Mouse (Mus musculus): ENCODE results near the gene Syt8. TPM values are rescaled to one million over a fixed set of nuclear protein-coding genes. Genes with fewer than 3 reads are reported as not detected.
"Not testable (repeated sequence)": the region's sequence is repeated elsewhere in the genome, so short reads cannot be mapped to it uniquely, and the experiment has no call there.

The Syt8 gene
- total RNA-seq (2022), result not detected

DNA sequence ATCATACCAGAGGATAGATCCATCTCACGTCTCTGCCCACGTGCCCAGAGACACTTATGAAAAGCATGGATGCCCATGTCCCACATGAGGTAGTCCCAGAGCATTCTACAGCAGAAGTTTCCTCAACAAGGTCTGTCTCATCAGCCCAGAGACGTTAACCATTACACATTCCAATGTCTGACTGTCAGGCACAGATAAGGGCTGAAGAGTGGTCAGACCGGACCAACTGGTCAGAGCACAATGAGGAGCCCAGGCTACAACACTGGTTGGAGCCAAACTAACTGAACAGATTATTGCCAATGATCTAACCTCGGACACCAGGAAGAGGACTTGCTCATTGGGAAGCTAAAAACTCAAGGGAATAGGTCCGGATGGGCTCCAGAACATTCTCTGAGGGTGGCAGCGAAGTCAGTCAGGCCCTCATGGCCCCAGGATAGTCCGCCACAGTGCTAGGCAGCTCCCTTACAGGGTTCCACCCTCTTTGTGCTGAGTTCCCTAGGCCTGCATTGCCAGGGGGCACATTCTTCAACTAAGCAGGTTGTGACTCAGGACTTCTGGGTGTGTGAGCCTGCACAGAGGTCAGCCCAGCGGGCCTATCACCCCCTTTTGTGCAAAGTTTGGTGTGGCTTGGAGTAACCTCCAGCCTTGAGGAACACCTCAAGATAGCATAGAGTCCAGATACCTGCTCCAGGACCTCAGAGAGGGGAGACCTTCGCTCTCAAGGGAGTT lies at the start of gene Syt8:
TSS of gene Syt8 (plus strand) at position 714 of the 729 bp plus-strand sequence.
- no peak for DNase-seq (ENCODE audit: low spot score in 2 of 2)

DNA sequence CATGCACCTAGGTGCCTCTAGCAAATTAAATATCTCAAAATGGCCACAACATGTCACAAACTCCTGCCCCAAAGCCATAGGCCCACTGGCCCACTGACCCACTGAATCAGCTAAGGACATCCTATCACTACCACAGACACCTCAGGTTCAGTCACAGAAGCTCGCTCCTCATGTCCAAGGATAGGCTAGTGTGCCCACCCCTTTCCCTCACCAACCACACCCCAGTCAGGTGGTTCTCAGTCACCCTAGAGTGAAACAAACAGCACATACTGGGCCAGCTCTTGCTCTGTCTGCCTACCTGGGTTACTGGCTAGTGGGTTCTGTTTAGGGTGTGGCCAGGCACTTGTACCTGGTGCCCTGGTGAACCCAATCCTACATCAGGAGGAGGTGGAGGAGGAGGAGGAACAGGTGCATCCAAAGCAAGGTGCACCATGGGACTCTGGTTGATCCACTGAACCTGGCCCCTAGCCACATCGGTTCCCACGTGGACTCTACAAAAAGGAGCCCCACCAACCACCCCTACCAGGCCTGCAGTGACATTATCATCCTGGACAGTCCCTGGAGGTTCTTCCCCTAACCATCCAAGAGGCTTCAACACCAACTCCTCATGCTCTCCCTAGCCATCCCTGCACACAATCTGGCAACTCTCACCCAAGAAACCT lies 48.8 kb upstream of the Syt8 start:
- DNase-seq (ENCODE audit: low spot score in 2 of 2), result no peak

DNA sequence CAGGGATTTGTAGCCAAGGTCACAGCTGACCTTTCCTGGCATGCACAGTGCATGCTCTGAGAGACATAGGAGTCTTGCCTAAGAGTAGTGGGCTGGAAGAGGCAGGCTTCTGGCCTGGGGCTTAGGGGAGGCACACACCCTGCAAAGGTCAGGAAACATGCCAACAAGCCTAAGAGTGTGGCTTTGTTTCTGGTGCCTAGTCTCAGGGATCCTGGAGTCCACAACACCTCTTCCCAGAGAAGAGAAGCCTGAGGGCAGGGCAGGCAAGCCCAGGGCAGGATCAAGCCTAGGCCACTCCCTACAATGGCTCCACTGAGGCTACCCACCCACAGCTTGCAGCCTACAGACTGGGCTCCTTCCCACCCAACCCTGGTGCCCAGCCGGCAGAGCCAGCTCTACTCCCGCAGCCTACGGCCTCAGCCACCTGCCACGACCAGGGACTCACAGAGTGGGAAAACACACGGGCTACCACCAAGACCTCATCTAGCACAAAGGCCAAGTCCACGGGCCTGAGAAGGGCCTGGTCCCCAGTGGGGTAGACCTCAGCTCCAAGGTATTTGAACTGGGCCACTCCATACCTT lies 47.9 kb upstream of the Syt8 start:
- no peak for DNase-seq (ENCODE audit: low spot score in 2 of 2)

DNA sequence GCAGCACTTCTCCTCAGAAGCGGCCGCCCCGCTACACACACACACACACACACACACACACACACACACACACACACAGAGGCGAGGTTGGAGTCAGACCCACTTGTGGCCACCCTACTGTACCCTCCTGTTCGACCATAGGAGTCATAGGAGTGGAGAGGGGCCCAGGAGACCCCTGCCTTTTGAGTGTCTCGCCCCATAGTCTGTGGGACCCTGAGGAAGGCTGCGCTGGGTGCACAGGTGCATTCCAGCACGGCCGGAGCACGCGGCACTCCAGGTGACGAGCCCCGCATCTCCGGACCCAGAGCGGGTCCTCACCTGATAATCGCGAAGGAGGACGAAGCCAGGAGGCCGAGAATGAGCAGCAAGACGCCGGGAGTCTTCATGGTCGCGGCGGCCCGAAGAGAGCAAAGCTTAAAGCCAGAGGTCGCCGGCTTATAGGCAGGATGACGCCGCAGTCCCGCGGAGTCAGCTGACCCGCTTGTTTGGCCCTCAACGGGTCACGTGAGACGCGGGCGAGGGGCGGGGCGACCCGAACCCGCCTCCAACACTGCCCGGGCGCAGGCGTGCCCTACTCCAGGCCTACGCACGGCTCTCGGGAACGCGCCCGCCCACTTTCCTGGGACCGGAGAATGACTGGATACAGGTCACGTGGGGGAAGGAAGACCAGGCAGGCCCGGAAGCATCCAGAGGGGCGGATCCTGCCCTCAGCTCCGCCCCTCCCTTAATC lies 47.1 kb upstream of the Syt8 start, which contains the start of gene Ctsd:
TSS of gene Ctsd (minus strand) at position 620 of the 730 bp plus-strand sequence.
- peak; percentile 91 to 98 for DNase-seq (ENCODE audit: low spot score in 2 of 2)

DNA sequence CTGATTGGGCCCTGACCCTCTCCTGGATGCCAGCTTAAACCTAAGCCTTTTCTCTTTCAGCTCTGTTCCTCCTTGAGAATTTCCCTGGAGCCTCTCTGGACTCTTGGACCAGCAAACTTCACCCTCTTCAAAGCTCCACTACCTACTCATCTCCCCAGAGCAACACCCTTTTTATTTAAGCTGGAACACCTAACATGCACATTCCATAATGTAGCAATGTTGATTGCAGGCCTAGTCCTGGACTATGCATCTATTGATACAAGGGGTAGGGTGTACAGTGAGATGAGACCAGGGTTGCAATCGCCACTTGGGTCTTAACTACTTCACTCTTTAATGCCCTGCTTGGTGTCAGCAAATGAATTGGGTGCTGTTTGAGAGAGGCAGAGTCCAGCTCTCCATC lies 46.5 kb upstream of the Syt8 start:
- no peak for DNase-seq (ENCODE audit: low spot score in 2 of 2)

DNA sequence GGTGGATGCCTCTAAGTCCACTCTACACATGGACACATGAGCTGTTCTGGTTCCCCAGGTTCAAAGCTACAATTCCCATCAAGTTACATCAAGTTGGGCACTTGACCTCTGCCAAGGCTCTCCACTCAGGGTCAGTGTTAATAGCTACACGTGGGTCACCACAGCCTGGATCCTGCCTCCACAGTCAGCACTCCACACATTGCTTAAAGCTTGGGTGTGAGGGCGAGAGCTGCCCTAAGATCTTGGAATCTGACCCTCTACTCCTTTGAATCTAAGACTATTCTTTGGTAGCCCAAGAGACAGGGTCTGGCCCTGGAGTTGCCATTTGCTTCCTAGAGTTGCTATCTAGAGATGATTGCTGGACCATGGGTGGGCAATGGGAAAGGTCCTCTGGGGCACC lies 45.9 kb upstream of the Syt8 start:
- no peak for DNase-seq (ENCODE audit: low spot score in 2 of 2)

DNA sequence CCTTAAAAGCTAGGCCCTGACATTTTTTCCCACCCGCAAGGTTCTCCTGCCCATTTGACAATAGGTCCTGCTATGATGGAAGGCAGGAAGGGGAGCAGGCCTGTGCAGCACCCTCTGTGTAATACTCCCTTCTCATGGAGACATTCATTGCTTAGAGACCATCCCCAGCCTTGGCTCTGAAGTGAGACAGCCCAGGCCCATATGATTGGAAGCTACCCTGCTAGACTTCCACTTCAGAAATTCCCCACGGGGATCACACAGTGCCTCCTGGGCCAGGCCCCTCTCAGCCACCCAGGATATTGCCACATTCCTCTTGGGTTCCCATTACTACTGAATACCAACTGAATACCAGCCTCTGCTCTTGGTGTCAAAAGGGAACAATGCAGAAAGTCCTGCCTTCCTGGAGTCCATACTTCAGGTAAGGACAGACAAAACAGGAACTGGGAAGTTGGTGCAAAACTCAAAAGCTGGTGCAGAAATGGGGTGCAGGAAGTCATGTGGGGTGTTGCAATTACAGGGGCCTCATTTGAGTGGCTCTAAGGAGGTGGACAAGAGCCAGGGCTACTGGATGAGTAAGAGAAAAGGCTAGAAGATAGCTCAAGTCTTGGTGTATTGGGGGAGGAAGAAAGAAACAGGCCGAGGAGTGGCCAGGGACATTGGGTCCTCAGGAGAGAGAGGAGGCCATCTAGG lies 44.5 kb upstream of the Syt8 start:
- no peak for DNase-seq (ENCODE audit: low spot score in 2 of 2)

DNA sequence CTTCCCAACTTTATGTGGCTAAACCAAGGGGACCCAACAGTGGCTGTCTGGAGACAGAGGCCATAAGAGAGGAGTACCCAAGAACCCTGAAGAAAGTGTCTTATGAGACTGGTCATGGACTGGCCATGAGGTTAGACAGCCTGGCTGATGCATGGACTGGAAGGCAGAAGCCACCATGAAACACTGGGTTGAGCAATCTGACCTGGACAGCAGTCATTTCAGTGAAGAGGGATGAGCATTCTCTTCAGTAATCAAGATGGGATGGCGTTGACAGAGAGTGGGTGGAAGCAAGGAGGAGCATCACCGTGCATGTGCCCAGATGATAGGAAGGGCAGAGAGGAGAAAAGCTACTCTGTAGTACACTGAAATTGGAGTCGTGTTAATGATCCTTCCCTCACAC lies 43.5 kb upstream of the Syt8 start:
- no peak for DNase-seq (ENCODE audit: low spot score in 2 of 2)

DNA sequence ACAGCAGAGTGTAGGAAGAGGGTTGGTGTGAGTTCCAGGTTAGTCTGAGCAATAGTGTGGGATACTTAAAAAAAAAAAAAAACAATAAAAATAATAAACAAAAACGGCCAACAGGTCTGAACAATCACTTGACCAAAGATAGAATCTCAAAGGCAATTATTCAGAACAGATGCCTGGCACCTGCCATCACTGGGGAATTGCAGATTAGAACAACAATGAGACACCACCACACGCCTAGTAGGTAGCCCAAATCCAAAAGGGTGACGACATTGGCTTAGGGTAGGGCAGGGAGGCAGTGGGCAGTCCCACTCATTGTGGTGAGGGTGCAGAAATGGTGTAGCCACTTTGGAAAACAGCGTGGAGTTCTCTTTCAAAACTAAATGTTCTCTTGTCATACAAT lies 43.0 kb upstream of the Syt8 start:
- DNase-seq (ENCODE audit: low spot score in 2 of 2), result no peak

DNA sequence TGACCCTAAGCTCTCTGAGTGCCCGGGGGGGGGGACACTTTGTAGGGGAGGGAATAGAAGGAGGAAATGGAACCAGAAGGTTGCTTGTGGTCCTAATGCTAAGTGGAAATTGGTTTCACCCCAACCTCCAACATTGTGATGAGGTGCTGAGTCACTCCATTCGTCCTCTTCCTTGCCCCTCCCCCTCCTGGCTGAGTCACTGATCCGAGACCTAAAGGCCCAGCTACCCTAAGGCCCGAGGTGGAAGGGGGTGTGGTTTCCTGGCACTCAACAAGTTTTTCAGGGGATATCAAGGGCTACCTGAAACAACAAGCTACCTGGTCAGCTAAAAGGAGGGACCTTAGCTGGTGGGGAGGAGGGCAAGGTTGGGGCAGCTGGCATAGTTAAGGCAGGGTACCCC lies 41.5 kb upstream of the Syt8 start:
- no peak for DNase-seq (ENCODE audit: low spot score in 2 of 2)

DNA sequence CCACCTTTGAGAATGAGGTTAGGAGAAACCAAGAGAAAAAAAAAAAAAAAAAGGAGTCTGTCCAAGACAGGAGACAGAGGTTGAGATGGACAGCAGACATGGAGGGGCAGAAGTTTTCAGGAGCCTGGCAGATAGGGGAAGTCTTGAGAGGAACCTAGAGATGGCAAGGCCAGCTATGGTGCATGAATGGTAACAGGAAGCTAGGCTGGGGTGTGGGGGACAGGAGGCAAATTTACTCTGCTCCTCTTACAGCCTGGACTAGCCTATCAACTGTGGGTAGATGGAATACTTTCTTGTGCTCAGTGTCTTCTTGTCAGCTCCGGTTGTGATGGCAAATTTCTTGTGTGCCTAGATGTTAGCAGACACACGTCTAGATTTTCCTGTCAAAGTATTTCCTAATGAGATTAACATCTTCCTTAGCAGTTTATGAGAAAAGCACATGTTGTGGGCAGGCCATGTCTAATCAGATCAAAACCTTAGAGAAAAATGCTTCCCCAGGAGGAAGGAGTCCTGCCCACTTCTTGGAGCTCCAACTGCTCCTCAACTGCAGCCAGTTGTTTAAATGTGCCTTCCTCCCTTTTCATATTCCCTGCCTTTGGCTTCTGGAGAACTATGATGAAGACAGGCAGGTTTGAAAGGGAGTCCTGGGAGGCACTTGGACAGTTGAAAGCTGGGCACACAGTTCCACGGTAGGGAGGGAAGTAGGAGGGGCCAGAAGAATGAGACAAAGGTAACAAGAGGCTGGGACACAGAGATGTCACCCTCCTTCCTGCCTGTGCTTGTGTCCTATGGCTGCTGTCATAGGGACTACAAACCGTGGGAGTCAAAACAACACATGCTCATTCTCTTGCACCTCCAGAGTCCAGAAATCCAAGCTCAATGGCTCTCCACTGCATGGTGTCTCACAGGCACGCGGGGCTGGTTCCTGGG lies 40.1 kb upstream of the Syt8 start:
- no peak for DNase-seq (ENCODE audit: low spot score in 2 of 2)

DNA sequence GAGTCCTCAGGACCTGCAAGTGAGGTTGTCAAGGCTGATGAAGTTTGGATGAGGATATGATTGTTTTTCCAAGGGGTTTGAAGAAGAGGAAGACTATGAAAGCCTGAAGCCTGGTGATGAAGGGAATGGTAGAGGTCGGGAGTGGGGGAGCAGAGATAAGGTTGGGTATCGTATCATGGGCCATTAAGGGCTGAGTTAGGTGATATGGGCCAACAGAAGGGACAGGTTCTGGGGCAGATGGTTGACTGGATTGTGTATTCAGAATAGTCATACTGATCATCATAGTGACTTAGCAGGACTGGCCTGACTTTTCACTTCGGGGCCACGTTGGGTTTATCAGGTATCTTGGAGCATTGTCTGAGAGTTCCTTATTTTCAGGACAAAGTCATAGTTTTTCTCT lies 39.2 kb upstream of the Syt8 start:
- no peak for DNase-seq (ENCODE audit: low spot score in 2 of 2)

DNA sequence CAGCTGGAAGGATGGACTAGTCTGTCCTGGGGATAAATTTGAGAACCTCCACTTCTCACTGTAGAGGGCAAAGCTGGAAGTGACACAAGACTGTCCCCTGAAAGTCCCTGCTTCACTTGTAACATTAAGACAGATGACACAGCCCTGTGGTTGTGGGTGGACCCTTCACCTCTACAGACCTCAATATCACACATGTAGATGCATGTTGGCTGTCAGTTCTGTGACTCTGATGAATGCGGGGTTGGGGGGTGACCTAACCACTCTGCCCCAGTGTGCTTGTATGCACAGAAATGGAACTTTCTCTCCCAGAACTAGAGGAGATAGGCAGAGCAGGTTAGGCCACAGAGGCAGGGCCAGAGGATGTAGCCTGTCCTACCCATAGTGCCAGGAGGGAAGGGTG lies 38.0 kb upstream of the Syt8 start:
- no peak for DNase-seq (ENCODE audit: low spot score in 2 of 2)

DNA sequence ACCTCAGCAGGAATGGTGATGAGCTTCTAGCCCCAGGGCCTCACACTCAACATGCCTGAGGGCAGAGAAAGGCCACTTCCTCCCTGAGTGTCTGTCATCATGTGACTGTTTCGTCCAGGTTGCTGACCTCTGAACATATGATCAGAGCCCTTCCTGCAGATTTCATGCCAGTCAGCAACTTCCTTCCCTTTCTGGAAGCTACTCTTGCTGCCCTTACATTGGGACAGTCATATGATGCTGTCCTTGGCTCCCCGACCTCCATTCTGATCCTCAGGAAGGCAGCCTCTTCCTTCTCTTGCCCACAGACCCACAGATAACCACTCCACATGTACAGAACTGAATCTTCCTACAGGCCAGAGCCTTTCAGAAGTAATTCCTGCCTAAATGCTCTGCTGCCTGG lies 36.6 kb upstream of the Syt8 start:
- DNase-seq (ENCODE audit: low spot score in 2 of 2), result no peak

DNA sequence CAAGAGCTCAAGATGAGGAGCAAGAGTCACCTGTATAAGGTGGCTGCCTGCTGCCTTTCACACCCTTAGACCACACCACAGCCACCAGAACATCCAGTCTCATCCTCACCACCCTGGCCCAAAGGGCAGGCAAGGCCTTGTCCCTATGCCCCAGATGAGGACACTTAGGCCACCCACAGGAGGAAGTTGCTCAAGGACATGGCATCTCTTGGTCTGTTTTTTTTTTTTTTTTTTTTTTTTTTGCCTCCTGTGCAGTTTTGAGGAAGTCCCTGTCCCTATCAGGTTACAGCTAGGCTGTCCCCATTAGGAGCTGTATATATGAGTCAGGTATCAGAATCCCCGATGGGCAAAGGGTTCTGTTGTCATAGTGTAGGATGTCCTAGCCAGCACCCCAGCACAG lies 35.4 kb upstream of the Syt8 start:
- DNase-seq (ENCODE audit: low spot score in 2 of 2), result no peak

DNA sequence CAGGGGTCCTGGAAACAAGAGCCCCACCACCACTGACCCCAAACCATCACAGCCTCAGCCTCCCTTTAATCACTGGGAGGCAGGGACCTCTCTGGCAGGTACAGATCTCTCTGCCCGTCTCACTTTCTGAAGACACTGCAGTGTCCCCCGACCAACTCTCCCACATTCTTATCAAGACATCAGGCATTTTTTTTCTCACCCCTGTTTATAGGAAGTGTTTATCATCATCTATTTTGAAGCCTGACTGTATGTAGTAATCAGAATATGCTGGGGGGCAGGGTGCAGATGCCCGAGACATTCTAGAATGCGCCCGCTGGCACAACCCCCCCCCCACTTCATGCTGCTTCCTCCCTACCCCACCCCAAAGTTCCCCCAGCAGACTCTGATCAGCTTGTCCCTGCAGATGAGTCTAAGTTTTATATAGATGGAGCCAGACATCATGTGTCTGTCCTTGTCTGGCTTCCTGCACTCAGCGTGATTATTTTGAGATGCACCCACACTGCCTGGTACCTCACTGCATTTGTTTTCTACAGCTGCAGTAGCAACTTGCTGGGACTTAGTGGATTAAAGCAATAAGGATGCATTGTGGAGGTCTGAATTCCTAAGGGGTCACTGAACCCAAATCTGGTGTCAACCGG lies 34.4 kb upstream of the Syt8 start:
- no peak for DNase-seq (ENCODE audit: low spot score in 2 of 2)

DNA sequence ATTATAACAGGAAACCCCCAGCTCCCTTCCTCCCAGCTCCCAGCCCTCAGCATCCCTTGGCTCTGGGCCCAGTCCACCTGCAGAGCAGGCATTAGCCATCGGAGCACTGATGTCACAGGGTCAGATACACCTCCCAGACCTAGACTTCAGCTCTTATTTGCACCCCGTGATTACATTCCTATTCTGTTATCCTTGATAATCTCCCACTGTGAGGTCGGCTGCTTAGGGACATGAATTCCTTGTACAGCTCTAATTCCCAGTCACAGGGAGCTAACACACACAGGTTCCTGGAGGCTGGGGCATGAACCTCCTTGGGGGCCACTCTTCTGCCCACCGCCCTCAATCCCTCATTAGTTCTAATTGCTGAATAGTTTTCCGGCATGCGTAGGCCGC lies 33.9 kb upstream of the Syt8 start:
- no peak for DNase-seq (ENCODE audit: low spot score in 2 of 2)

DNA sequence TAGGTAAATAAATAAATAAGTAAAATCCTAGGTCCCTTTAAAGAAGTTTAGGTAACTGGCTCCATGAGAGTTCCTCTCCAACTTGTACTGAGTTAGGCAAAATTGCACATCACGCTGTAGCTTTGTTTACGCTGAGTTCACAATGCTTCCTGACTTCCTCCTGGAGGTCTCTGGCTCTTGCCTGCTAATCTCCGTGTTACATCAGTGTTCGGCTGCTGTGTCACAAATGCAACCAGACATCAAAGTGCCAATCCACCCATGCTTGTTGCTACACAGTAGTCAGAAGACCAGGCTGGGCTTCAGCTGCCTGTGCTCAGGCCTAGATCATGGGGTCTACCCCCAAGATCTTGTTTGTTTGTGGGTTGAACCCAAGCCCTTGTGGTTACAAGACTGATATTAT lies 31.1 kb upstream of the Syt8 start:
- no peak for DNase-seq (ENCODE audit: low spot score in 2 of 2)

DNA sequence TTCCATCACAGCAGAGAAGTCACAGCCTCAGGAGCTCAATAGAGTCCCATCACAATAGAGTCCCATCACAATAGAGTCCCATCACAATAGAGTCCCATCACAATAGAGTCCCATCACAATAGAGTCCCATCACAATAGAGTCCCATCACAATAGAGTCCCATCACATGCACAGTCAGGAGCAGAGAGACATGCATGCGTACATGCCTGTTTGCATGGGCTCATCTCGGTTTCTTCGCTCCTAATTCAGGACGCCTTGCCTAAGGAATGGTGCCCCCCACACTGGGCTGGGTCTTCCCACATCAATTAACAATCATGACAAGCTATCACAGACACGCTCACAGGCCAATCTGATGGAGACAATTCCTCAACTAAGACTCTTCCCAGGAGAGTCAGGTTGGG lies 29.5 kb upstream of the Syt8 start:
- DNase-seq (ENCODE audit: low spot score in 2 of 2), result not testable (repeated sequence)

DNA sequence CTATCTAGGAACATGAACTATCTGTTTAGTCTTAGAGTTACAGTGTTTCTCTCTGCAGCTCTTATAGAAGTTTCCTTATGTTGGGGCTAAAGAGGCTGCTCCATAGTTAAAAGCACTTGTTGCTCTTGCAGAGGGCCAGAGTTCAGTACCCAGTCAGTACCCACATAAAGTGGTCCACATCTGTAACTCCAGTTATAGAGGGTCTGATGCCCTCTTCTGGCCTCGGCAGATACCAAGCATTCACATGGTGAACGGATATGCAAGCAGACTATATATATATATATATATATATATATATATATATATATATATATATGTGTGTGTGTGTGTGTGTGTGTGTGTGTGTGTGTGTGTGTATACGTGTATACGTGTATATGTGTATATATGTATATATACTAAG lies 26.7 kb upstream of the Syt8 start:
- DNase-seq (ENCODE audit: low spot score in 2 of 2), result no peak
